Comparison of ENCODE assay signal across 11 mouse cellular contexts in the genomic region with DNA sequence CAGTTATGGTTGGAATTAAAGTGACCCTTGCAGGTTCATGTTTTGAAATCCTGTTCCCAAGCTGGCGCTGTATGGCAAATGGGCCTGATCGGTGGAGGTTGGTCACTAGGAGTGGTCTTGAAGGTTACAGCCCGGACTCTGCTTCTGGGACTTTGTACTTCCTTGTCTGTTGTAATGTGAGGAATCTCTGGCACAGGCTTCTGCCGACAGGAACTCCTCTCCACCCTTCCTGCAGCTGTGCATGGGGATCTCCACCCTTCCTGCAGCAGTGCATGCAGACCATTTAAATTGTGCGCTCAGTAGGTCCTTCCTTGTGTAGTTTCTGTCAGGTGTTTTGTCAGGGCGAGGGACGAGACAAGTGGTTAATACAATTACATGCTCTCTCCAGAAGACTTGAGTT. TPM values are rescaled to one million over a fixed set of nuclear protein-coding genes. Genes with fewer than 3 reads are reported as not detected.
DNase-seq lines count a peak whose midpoint lies in the region; ATAC-seq and TF ChIP-seq lines count a peak whose summit lies in the region.
"Had no signal": no experiment of that assay in that cellular context is flagged by ENCODE, and none has a peak within 500 bp of the region (broad histone marks: within the 10 kb centered on the region; RNA-seq: fewer than 3 reads in every experiment).

No protein-coding gene starts in this region.

- TF ChIP-seq POLR2A in liver, adult 2 months (IDR thresholded peaks at IDR 0.05; ENCODE audit: extremely low read depth, insufficient read depth, low read length) = no peak

- H3K4me3 ChIP-seq in liver, adult 2 months (ENCODE audit: insufficient read depth, low read depth, low read length) = no peak overlapping the region
- H3K4me3 ChIP-seq in heart, embryonic 14.5 days (ENCODE audit: control insufficient read depth in 1 of 2, insufficient read depth in 1 of 2, low read depth in 1 of 2, low read length in 2 of 2) = no peak overlapping the region
- no peak overlapping the region for H3K4me3 ChIP-seq in hindbrain, embryonic 14.5 days (replicated peaks; ENCODE audit: low read length)
- no peak overlapping the region for H3K4me3 ChIP-seq in midbrain, embryonic 15.5 days
- H3K4me3 ChIP-seq: limb, embryonic 12.5 days had no signal

- H3K4me1 ChIP-seq in liver, adult 2 months (ENCODE audit: control insufficient read depth, insufficient read depth, low read length) = peaks cover 10% of the 10 kb centered on the region; the same call in 1 of the 2 replicates
- H3K4me1 ChIP-seq in heart, embryonic 14.5 days (ENCODE audit: control insufficient read depth in 2 of 2, insufficient read depth in 2 of 2, low read length in 2 of 2) = peaks cover 10 to 16% of the 10 kb centered on the region in 2 experiments
- H3K4me1 ChIP-seq in hindbrain, embryonic 14.5 days (replicated peaks; ENCODE audit: control insufficient read depth, insufficient read depth, low read length) = no peaks in the 10 kb centered on the region
- H3K4me1 ChIP-seq in midbrain, embryonic 15.5 days = no peaks in the 10 kb centered on the region
- H3K4me1 ChIP-seq: limb, embryonic 12.5 days had no signal

- no peaks in the 10 kb centered on the region for H3K36me3 ChIP-seq in liver, adult 2 months (ENCODE audit: control insufficient read depth, insufficient read depth, low read length)
- H3K36me3 ChIP-seq in heart, embryonic 14.5 days (ENCODE audit: control insufficient read depth, insufficient read depth, low read length) = no peaks in the 10 kb centered on the region
- H3K36me3 ChIP-seq in hindbrain, embryonic 14.5 days (replicated peaks; ENCODE audit: control insufficient read depth, insufficient read depth) = no peaks in the 10 kb centered on the region
- no peaks in the 10 kb centered on the region for H3K36me3 ChIP-seq in midbrain, embryonic 15.5 days (replicated peaks)
- H3K36me3 ChIP-seq: limb, embryonic 12.5 days had no signal

- H3K9me3 ChIP-seq in heart, embryonic 14.5 days (ENCODE audit: control insufficient read depth, low read length) = no peaks in the 10 kb centered on the region
- H3K9me3 ChIP-seq in hindbrain, embryonic 14.5 days (ENCODE audit: control insufficient read depth, low read length) = no peaks in the 10 kb centered on the region
- no peaks in the 10 kb centered on the region for H3K9me3 ChIP-seq in midbrain, embryonic 15.5 days
- H3K9me3 ChIP-seq: G1E; limb, embryonic 12.5 days had no signal

- H3K27me3 ChIP-seq in liver, adult 2 months (ENCODE audit: control insufficient read depth, insufficient read depth, low read length) = no peaks in the 10 kb centered on the region
- H3K27me3 ChIP-seq in heart, embryonic 14.5 days (ENCODE audit: control insufficient read depth, insufficient read depth, low read length) = no peaks in the 10 kb centered on the region
- no peaks in the 10 kb centered on the region for H3K27me3 ChIP-seq in hindbrain, embryonic 14.5 days (ENCODE audit: control insufficient read depth, insufficient read depth, low read length)
- no peaks in the 10 kb centered on the region for H3K27me3 ChIP-seq in midbrain, embryonic 15.5 days (replicated peaks)
- H3K27me3 ChIP-seq: limb, embryonic 12.5 days had no signal

- TF ChIP-seq CTCF in liver, adult 2 months (IDR thresholded peaks at IDR 0.05; ENCODE audit: low read depth, low read length) = no peak

- DNase-seq in liver, adult 2 months (ENCODE audit: extremely low read depth, low read depth, low spot score) = peak; percentile 73
- DNase-seq in liver = no peak
- DNase-seq in kidney, postnatal 36 days = peak; percentile 62 to 84
- DNase-seq in yolk sac, embryonic 10.5 days (ENCODE audit: low spot score) = peak; percentile 59
- no peak for DNase-seq in hindbrain, embryonic 14.5 days (ENCODE audit: low spot score)
- no peak for DNase-seq in c-Kit-positive CD71-positive TER-119-positive erythroid progenitor cells, embryonic 14.5 days (ENCODE audit: low spot score)
- DNase-seq: cerebellum, postnatal 14 days had no signal

- no peak overlapping the region for H3K27ac ChIP-seq in liver, adult 2 months (replicated peaks; ENCODE audit: insufficient read depth, low read depth, low read length)
- H3K27ac ChIP-seq in heart, embryonic 14.5 days (replicated peaks in 1 of 2; ENCODE audit: control insufficient read depth in 1 of 2, insufficient read depth in 1 of 2, low read depth in 2 of 2, low read length in 2 of 2) = peak overlapping the region; percentile 66 to 68; a peak in 3 of 4 replicates
- no peak overlapping the region for H3K27ac ChIP-seq in hindbrain, embryonic 14.5 days
- no peak overlapping the region for H3K27ac ChIP-seq in midbrain, embryonic 15.5 days
- H3K27ac ChIP-seq: limb, embryonic 12.5 days had no signal

- no peak overlapping the region for H3K9ac ChIP-seq in liver, adult 2 months (ENCODE audit: low read depth, low read length)
- H3K9ac ChIP-seq in heart, embryonic 14.5 days (ENCODE audit: low read length) = no peak overlapping the region
- H3K9ac ChIP-seq in hindbrain, embryonic 14.5 days = no peak overlapping the region
- H3K9ac ChIP-seq in midbrain, embryonic 15.5 days = no peak overlapping the region
- H3K9ac ChIP-seq: limb, embryonic 12.5 days had no signal

- H3K79me2 ChIP-seq in liver, adult 2 months (ENCODE audit: control insufficient read depth, insufficient read depth, low read length) = peaks cover 2% of the 10 kb centered on the region; the same call in 1 of the 2 replicates

- ATAC-seq in heart, embryonic 14.5 days (ENCODE audit: insufficient number of reproducible peaks, insufficient read depth, low FRiP score, low read depth) = no peak
- ATAC-seq in hindbrain, embryonic 14.5 days (ENCODE audit: low FRiP score) = no peak
- ATAC-seq in midbrain, embryonic 15.5 days (replicated peaks) = no peak

- 32% methylated on average over 7 of the region's 7 CpGs for WGBS in liver, adult 2 months
- WGBS in heart, embryonic 14.5 days = 40% methylated on average over 7 of the region's 7 CpGs
- 93% methylated on average over 7 of the region's 7 CpGs for WGBS in hindbrain, embryonic 14.5 days
- WGBS in midbrain, embryonic 15.5 days = 86% methylated on average over 7 of the region's 7 CpGs

- peak overlapping the region; percentile 9 for H3K4me2 ChIP-seq in heart, embryonic 14.5 days (ENCODE audit: low read length)
- H3K4me2 ChIP-seq in hindbrain, embryonic 14.5 days (replicated peaks) = no peak overlapping the region
- no peak overlapping the region for H3K4me2 ChIP-seq in midbrain, embryonic 15.5 days
- H3K4me2 ChIP-seq: limb, embryonic 12.5 days had no signal

RNA-seq across cellular contexts. Expression of gene Fbxw7, which starts 37.8 kb away (rescaled TPM):
- 4.2 and 5.6 TPM in 2 replicates for total RNA-seq in liver, adult 2 months (2014; rRNA removed)
- polyA plus RNA-seq in liver, adult 2 months (2012; rRNA removed) = 1.4 and 1.7 TPM in 2 replicates
- polyA plus RNA-seq in heart, embryonic 14.5 days (2014; fragmentation: Nextera tagmentation; extraction: Ambion mirVana) = 8.2 and 8.9 TPM in 2 replicates
- polyA plus RNA-seq in hindbrain, embryonic 14.5 days (2014; fragmentation: Nextera tagmentation; extraction: Ambion mirVana) = 37.4 and 38.0 TPM in 2 replicates
- polyA plus RNA-seq in midbrain, embryonic 15.5 days (2015; fragmentation: Nextera tagmentation; extraction: Ambion mirVana) = 26.2 and 28.1 TPM in 2 replicates

Comparison
In these comparisons a context has a peak if more than half of its experiments do, and no peak if none do; other contexts are left out.
1. DNase-seq: peak in liver, adult 2 months (single experiment), kidney, postnatal 36 days (2 of 2) and yolk sac, embryonic 10.5 days (single experiment); none in liver (single experiment), hindbrain, embryonic 14.5 days (single experiment) and c-Kit-positive CD71-positive TER-119-positive erythroid progenitor cells, embryonic 14.5 days (single experiment).
2. H3K27ac ChIP-seq: peak in heart, embryonic 14.5 days (2 of 2); none in liver, adult 2 months (single experiment), hindbrain, embryonic 14.5 days (single experiment) and midbrain, embryonic 15.5 days (single experiment).